Mouse (Mus musculus) heart, postnatal 14 days (tissue): ENCODE measurements around the gene Rassf5. TPM values are rescaled to one million over a fixed set of nuclear protein-coding genes. Genes with fewer than 3 reads are reported as not detected.

Experiments
- DNase-seq, 2 experiments: peaks; one replicate each; pipeline ENCODE4 v3.0.0; 2021 to 2022
- intact Hi-C: fragments of 180-260 bp; cut with DNase I; formaldehyde crosslinking; loops from one replicate; pipeline ENCODE4 v1.15.1; 2025
- total RNA-seq, 2 experiments: library from RNA; stranded (reverse); gene quantifications; 2 replicates each; pipeline ENCODE4 v1.2.3; 2021

The Rassf5 gene
- total RNA-seq, 2 experiments from 2014 or later = 2.4 to 5.1 TPM

- intact Hi-C loops = no loop called here
- DNase-seq = no peak
Observed at GRCm38 (mm10) chr1:131213361-131213760, 31.7 kb downstream of the Rassf5 start.

DNA sequence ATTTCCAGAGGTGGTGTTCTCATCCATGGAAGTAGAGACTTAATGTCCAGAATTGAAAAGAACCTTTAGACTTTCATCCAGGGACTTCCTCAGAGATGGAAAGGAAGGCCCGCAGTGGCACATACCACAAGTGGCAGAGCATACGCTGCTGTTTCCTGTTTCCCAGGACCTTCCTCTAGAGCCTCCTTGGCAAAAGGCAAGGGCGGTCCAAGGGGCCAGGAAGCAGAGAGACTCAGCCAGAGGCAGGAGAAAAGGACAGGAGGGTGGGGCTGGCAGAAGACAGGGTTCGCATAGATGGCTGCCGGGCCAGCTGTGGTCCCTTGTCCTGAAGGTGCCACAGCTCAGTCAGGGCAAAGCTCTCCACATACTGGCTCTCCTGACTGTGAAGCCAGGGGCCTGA is 32.1 kb downstream of the Rassf5 start:
- intact Hi-C loops = no loop called here
- DNase-seq = no peak

- no peak for DNase-seq
- intact Hi-C loops = no loop called here
Observed at GRCm38 (mm10) chr1:131211655-131212054, 33.4 kb downstream of the Rassf5 start.

DNA sequence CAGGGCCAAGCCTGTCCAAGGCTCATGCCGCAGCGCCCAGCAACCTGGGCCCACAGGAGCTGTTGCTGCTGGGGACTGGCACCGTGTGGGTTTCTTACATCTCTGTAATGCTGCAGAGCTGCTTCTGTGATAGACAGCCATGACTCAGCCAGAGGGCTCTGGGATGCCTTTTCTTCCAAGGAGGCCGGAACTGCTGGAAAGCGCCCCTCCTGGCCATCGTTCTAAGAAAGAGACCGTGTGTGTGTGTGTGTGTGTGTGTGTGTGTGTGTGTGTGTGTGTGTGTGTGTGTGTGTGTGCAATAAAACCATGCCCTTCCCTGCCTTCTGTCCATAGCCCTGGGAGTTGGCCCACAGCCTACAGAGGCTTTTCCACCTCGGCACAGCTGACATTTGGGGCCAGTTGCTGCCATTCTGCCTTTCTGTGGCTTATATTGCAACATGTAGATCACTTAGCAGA is 35.1 kb downstream of the Rassf5 start:
- intact Hi-C loops = no loop called here
- no peak for DNase-seq

- intact Hi-C loops = no loop called here
- DNase-seq = no peak
Observed at GRCm38 (mm10) chr1:131208800-131209199, 36.3 kb downstream of the Rassf5 start.

- intact Hi-C loops = no loop called here
- no peak for DNase-seq
Observed at GRCm38 (mm10) chr1:131208081-131208480, 37.0 kb downstream of the Rassf5 start.

- intact Hi-C loops = no loop called here
- DNase-seq = peak; percentile 80 to 87
Observed at GRCm38 (mm10) chr1:131207531-131207930, 37.5 kb downstream of the Rassf5 start.

DNA sequence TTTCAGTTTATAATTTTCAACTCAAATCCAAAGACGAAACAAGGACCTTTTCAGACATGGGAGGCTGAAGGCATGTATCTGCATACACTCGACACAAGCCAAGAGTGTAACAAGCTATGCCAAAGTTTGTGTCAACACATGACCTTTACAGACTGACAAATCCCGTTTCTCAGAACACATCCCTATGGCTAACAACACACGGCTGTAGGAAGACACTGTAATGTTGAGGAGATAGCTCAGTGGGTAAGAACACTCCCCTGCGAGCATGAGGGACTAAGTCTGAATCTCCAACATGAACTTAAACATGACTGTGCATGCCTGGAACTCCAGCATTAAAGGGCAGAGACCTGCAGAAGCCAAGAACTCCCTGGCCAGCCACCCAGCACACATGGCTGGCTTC is 38.7 kb downstream of the Rassf5 start:
- intact Hi-C loops = no loop called here
- no peak for DNase-seq

DNA sequence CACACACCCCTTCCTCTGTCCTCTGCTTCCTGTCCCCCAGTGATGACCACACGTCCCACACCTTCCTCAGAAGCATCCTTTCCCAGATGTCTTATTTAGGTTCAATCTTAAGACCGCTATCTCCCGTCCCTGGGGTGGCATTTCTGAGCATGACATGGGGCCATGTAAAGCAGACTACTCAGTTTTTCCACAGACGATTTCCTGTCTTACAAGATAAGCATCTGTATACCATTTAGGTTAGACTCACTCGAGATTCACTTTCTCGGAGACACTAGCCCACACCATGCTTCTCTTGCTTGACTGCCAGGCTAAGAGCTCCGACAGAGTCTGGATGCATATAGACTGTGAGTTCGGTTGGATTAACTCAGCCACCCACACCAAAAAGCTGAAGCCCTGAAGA is 40.6 kb downstream of the Rassf5 start:
- intact Hi-C loops = no loop called here
- DNase-seq = no peak

DNA sequence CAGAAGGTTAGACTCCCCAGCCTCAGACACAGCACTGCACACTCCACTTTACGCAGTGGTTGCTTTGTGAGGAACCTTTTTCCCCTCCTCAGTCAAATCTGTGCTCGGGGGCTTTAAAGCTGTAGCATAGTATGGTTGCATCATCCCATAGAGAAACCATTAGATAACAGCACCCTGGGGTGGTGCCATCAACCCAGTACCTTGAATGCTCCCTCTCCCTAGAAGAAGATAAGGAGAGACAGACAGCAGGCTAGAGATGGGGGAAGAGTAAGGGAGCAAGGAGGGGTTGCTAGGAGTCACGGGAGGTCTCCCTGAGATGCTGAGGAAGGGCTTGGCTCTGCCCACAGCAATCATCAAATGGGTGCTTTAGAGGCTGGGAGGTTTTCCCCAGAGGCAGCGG is 43.7 kb downstream of the Rassf5 start:
- intact Hi-C loops = no loop called here
- no peak for DNase-seq

- DNase-seq = peak in 1 of 2 experiments; percentile 51
Observed at GRCm38 (mm10) chr1:131200588-131200987, 44.5 kb downstream of the Rassf5 start.

GRCm38 (mm10) chr1:131199976-131200375 is 45.1 kb downstream of the Rassf5 start:
- peak; percentile 51 to 66 for DNase-seq
- intact Hi-C loops = no loop called here

More at GRCm38 (mm10) chr1:131200588-131200987, 44.5 kb downstream of the Rassf5 start:
- intact Hi-C loops = no loop called here

GRCm38 (mm10) chr1:131199118-131199821 is 45.8 kb downstream of the Rassf5 start:
- intact Hi-C loops = no loop called here
- no peak for DNase-seq

DNA sequence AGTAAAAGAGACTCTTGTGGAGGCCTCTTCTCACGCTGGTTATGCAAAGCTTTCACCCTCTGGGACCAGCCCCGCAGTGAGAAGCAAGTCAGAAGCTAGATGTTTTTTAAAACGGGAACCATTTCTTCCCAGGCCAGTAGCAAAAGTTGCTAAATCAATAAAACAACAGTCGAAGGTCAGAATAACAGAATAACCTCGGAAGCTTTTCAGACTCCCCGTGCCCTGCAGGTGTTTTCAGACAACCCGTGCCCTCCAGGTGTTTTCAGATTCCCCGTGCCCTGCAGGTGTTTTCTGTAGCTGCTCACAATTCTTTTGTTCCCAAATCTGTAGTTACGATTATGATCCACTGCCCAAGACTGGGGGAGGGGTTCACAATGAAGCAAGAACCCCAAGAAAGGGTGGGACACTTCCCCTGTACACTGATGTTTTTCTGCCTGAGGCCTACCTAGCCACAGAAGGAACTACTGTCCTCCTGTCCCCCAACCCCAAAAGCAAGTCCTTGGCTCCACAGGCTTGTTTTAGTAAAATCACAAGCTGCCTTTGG is 46.6 kb downstream of the Rassf5 start:
- intact Hi-C loops = no loop called here
- no peak for DNase-seq

- intact Hi-C loops = no loop called here
- DNase-seq = no peak
Observed at GRCm38 (mm10) chr1:131196107-131196506, 49.0 kb downstream of the Rassf5 start.

DNA sequence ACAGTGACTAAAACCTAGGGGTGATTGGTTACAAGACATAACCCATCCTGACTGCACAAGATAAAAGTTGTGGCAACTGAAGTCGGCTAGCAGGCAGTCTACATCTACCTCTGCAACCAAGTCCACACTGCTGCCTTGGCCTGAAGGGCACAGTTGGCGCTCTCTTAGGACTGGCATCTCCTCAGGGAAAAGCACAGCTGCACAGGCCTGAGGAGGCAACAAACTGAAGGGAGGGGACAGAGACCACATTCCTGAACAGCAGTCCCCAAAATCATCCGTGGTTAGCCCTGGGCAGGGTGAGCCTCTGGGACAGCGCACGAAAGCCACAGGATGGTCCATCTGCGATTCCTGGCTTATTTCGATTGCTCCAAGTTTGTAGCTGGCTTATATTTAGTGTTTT is 49.4 kb downstream of the Rassf5 start:
- DNase-seq = no peak
- intact Hi-C loops = no loop called here

DNA sequence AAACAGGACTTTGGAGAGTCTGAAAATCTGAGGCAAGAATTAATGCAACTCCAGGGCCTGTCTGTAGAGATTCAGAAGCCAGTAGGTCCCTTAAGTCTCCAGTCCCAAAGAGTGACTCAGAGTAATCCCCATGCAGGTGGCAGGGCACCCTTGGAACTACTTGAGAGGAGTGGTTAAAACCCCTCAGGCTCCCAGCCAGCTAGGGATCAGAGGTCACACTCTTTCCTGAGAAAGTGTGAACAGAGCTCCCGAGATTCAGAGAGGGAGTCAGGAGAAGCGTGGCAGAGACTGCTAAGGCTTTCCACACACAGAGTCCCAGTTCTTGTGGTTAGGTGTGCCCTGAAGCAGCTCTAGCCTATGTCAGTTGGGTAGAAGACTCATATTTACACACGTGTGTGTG is 51.3 kb downstream of the Rassf5 start:
- intact Hi-C loops = no loop called here
- no peak for DNase-seq

- no peak for DNase-seq
- intact Hi-C loops = no loop called here
Observed at GRCm38 (mm10) chr1:131188655-131189054, 56.4 kb downstream of the Rassf5 start.

DNA sequence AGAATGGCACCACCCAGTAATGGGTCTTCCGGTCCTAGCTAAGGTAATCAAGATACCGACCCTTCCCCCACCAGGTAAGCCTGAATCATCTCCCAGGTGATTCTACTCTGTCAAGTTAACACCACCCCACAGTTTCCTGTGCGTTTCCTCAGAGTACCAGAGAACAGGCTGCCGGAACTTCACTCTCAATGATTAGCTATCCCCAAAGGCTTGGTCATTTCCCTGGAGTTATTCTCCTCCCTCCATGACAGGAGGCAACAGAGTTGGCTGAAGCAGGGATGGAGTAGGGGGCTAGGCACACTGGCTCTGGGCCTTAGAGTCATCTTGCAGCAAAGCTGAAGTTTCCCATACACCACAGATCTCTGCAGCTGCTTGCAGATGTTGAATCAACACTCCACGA is 57.2 kb downstream of the Rassf5 start:
- intact Hi-C loops = no loop called here
- no peak for DNase-seq

DNA sequence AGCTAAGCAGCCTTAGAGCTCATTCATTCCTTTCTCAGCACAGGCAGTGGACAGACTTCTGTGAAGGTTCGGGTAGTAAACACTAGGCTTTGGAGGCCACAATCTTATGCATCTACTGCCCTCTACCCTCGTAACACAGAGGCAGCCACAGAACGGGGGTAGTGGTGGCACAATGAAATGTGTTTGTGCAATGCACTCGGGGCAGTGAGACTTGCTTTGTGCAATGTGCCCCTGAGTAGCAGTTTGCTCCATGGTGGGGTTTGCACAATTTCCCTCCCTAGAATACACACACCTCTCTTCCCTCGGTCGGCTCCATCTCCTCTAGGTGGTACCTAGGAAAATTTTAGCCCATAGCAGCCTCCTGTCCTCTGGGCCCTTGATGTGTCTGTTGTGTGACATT is 58.1 kb downstream of the Rassf5 start:
- intact Hi-C loops = no loop called here

GRCm38 (mm10) chr1:131185821-131186506 is 59.1 kb downstream of the Rassf5 start:
- intact Hi-C loops = no loop called here
- no peak for DNase-seq

More for the DNA sequence above, 58.1 kb downstream of the Rassf5 start:
- no peak for DNase-seq
